Mouse (Mus musculus) embryonic facial prominence, embryonic 13.5 days (tissue): ENCODE results near the gene Agps. TPM values are rescaled to one million over a fixed set of nuclear protein-coding genes. Genes with fewer than 3 reads are reported as not detected.
"Not testable (repeated sequence)": the region's sequence is repeated elsewhere in the genome, so short reads cannot be mapped to it uniquely, and the experiment has no call there.

Experiments
- ATAC-seq: fragments of 200-750 bp; cut with Nextera tagmentation; 2 replicates; pipeline ENCODE4 v1.8.0; 2017; ENCODE audit warnings: low read depth; ENCODE audit not compliant: insufficient number of reproducible peaks, insufficient read depth, low FRiP score, low TSS enrichment
- H3K27ac ChIP-seq: fragments of 300-500 bp; sonication (generic); 2 replicates; pipeline ENCODE4 v1.5.1; 2015; ENCODE audit warnings: moderate library complexity, mild to moderate bottlenecking, inconsistent platforms
- H3K27me3 ChIP-seq: fragments of 300-500 bp; sonication (generic); 2 replicates; pipeline ENCODE4 v1.6.1; 2015; ENCODE audit warnings: mild to moderate bottlenecking, inconsistent platforms
- H3K36me3 ChIP-seq: fragments of 300-500 bp; sonication (generic); 2 replicates; pipeline ENCODE4 v1.6.1; 2015; ENCODE audit warnings: mild to moderate bottlenecking, inconsistent platforms
- H3K4me1 ChIP-seq: fragments of 300-500 bp; sonication (generic); 2 replicates; pipeline ENCODE4 v1.6.1; 2015; ENCODE audit warnings: inconsistent platforms
- H3K4me2 ChIP-seq: fragments of 300-500 bp; sonication (generic); 2 replicates; pipeline ENCODE4 v1.6.1; 2015; ENCODE audit warnings: moderate library complexity, mild to moderate bottlenecking, inconsistent platforms
- H3K4me3 ChIP-seq: fragments of 300-500 bp; sonication (generic); 2 replicates; pipeline ENCODE4 v1.5.1; 2015; ENCODE audit warnings: mild to moderate bottlenecking, inconsistent platforms
- H3K9ac ChIP-seq: fragments of 300-500 bp; sonication (generic); 2 replicates; pipeline ENCODE4 v1.6.1; 2015; ENCODE audit warnings: mild to moderate bottlenecking, inconsistent platforms
- H3K9me3 ChIP-seq: fragments of 300-500 bp; sonication (generic); 2 replicates; pipeline ENCODE4 v1.6.1; 2016; ENCODE audit warnings: inconsistent platforms
- WGBS: fragments of 180-500 bp; shearing (Covaris S2); methylation state at CpG from one replicate; pipeline ENCODE4 v1.1.7; 2015; ENCODE audit warnings: mixed read lengths; 5-methylcytosine and 5-hydroxymethylcytosine counted together
- polyA plus RNA-seq: library from polyadenylated mRNA; unstranded; fragments of >200 nt; fragmentation: Nextera tagmentation; extraction: Ambion mirVana; gene quantifications from 2 replicates; pipeline ENCODE4 v1.2.1, GENCODE M21; 2015

Gene Agps
- polyA plus RNA-seq, 1 experiment from 2014 or later: 30.0 TPM

- H3K27me3 ChIP-seq, H3K27ac ChIP-seq, H3K9me3 ChIP-seq, H3K36me3 ChIP-seq, H3K4me3 ChIP-seq, H3K4me1 ChIP-seq, H3K9ac ChIP-seq, H3K4me2 ChIP-seq, ATAC-seq: not testable (repeated sequence)
- WGBS: 94% methylated on average over 2 of the region's 2 CpGs
Measured at GRCm38 (mm10) chr2:75936685-75937084, 104.7 kb downstream of the Agps start.

GRCm38 (mm10) chr2:75937520-75938116 lies 105.6 kb downstream of the Agps start:
- not testable (repeated sequence) for H3K9me3 ChIP-seq, H3K36me3 ChIP-seq, H3K4me1 ChIP-seq, H3K27me3 ChIP-seq, H3K27ac ChIP-seq
- peak overlapping the region; percentile 66 for H3K4me2 ChIP-seq
- 68% methylated on average over 16 of the region's 17 CpGs for WGBS
- H3K4me3 ChIP-seq: peak overlapping the region; percentile 58
- H3K9ac ChIP-seq: peak overlapping the region; percentile 69
- 0 out of 2 replicates have a peak, but pooled peaks have one; percentile 21 for ATAC-seq

GRCm38 (mm10) chr2:75938117-75939063 lies 106.4 kb downstream of the Agps start, which contains the start of gene Ttc30b:
Gene Ttc30b, minus strand, starts transcription at chr2:75938585.
- peak within 1 kb of the TSS; percentile 58 for H3K4me3 ChIP-seq
- H3K9me3 ChIP-seq: no peaks in the 10 kb centered on the region
- no peaks in the 10 kb centered on the region for H3K36me3 ChIP-seq
- H3K4me1 ChIP-seq: peaks cover 7% of the 10 kb centered on the region; the same call in 1 of the 2 replicates
- peak within 1 kb of the TSS; percentile 66 for H3K4me2 ChIP-seq
- H3K9ac ChIP-seq: peak within 1 kb of the TSS; percentile 69
- WGBS: 3% methylated on average over 42 of the region's 42 CpGs
- H3K27ac ChIP-seq: peak within 1 kb of the TSS; percentile 83
- no peaks in the 10 kb centered on the region for H3K27me3 ChIP-seq
- peak; percentile 84 for ATAC-seq

GRCm38 (mm10) chr2:75950685-75951084 lies 118.7 kb downstream of the Agps start:
- H3K9me3 ChIP-seq: no peaks in the 10 kb centered on the region
- H3K4me1 ChIP-seq: no peaks in the 10 kb centered on the region
- no peak overlapping the region for H3K4me3 ChIP-seq
- H3K4me2 ChIP-seq: no peak overlapping the region
- no peaks in the 10 kb centered on the region for H3K36me3 ChIP-seq
- ATAC-seq: no peak
- no peaks in the 10 kb centered on the region for H3K27me3 ChIP-seq
- WGBS: 78% methylated on average over 8 of the region's 8 CpGs
- no peak overlapping the region for H3K9ac ChIP-seq
- H3K27ac ChIP-seq: no peak overlapping the region

DNA sequence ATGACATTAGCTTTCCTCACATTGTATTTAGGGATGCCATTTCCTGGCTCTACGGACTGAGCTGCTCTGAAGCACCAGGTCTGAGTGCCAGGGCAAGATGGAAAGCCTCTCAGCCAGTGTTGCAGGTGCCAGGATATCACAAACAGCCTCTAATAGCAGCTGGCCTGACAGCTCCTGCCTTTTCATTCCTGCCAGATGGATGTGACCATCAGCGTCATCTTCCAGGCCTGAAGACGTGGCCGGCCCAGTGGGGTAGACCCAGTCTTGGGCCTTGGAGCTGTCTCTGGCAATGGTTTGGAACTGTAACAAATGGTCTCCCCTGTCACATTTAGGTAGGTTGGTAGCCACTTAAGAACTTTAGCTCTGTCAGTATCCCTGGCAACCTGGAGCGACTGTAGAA lies 121.3 kb downstream of the Agps start:
- ATAC-seq: no peak
- no peak overlapping the region for H3K9ac ChIP-seq
- WGBS: 97% methylated on average over 5 of the region's 5 CpGs
- H3K4me1 ChIP-seq: no peaks in the 10 kb centered on the region
- H3K4me2 ChIP-seq: no peak overlapping the region
- H3K27ac ChIP-seq: no peak overlapping the region
- H3K36me3 ChIP-seq: no peaks in the 10 kb centered on the region
- no peaks in the 10 kb centered on the region for H3K9me3 ChIP-seq
- H3K4me3 ChIP-seq: no peak overlapping the region
- no peaks in the 10 kb centered on the region for H3K27me3 ChIP-seq

- Histone ChIP-seq H3K9me3 (no peaks in the 10 kb centered on the region), H3K4me3 (no peak overlapping the region), H3K27me3 (no peaks in the 10 kb centered on the region; the same call in 1 of the 2 replicates), H3K27ac (no peak overlapping the region), H3K4me2 (no peak overlapping the region), H3K36me3 (no peaks in the 10 kb centered on the region), H3K9ac (no peak overlapping the region), H3K4me1 (peaks cover 17% of the 10 kb centered on the region)
- no peak for ATAC-seq
- WGBS: 53% methylated on average over 14 of the region's 14 CpGs
Measured at GRCm38 (mm10) chr2:75955709-75956108, 123.7 kb downstream of the Agps start.

DNA sequence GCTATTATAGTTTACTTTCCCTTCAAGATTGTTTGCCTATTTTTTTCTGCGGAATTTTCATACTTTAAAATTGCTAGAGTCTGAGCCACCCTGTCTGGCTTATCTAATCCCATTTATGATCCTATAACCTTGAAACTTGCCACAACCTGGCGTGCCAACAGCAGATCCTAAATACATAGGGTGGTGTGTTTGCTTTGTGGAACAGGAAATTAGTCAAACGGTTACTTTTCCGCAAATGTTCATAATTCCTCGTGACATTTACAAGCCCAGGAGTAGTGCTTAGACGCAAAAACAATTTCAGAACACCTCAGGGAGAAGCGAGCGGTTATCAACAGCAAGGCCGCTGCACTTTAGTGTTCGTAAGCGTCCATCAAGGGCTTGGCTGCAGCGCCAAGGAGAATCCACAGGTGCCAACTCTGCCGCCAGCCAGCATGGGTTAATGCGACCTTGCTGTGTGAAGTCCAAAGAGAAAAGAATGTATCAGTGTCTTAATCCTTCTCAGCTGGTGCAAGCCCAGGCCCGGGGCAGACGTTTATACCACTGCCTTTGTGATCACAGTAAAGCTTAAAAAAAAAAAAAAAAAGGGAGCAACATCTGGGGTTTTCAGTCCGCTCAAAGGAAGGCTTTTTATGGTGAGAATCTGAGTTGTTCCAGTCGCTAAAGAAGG lies 127.3 kb downstream of the Agps start:
- 24% methylated on average over 18 of the region's 18 CpGs for WGBS
- peak overlapping the region; percentile 32; the same call in 1 of the 2 replicates for H3K9ac ChIP-seq
- no peak overlapping the region for H3K27ac ChIP-seq
- H3K4me2 ChIP-seq: peak overlapping the region; percentile 56
- H3K4me1 ChIP-seq: peaks cover 27% of the 10 kb centered on the region
- peak overlapping the region; percentile 6 for H3K4me3 ChIP-seq
- H3K36me3 ChIP-seq: no peaks in the 10 kb centered on the region
- no peak for ATAC-seq
- H3K9me3 ChIP-seq: no peaks in the 10 kb centered on the region
- H3K27me3 ChIP-seq: no peaks in the 10 kb centered on the region; the same call in 1 of the 2 replicates

GRCm38 (mm10) chr2:75959850-75960365 lies 127.9 kb downstream of the Agps start:
- Histone ChIP-seq H3K4me2 (peak overlapping the region; percentile 56), H3K36me3 (no peaks in the 10 kb centered on the region), H3K27me3 (no peaks in the 10 kb centered on the region; the same call in 1 of the 2 replicates), H3K27ac (peak overlapping the region; percentile 66; the same call in 1 of the 2 replicates), H3K4me1 (peaks cover 33% of the 10 kb centered on the region), H3K9me3 (no peaks in the 10 kb centered on the region), H3K9ac (peak overlapping the region; percentile 32; the same call in 1 of the 2 replicates), H3K4me3 (peak overlapping the region; percentile 6)
- 7% methylated on average over 15 of the region's 15 CpGs for WGBS
- ATAC-seq: no peak

DNA sequence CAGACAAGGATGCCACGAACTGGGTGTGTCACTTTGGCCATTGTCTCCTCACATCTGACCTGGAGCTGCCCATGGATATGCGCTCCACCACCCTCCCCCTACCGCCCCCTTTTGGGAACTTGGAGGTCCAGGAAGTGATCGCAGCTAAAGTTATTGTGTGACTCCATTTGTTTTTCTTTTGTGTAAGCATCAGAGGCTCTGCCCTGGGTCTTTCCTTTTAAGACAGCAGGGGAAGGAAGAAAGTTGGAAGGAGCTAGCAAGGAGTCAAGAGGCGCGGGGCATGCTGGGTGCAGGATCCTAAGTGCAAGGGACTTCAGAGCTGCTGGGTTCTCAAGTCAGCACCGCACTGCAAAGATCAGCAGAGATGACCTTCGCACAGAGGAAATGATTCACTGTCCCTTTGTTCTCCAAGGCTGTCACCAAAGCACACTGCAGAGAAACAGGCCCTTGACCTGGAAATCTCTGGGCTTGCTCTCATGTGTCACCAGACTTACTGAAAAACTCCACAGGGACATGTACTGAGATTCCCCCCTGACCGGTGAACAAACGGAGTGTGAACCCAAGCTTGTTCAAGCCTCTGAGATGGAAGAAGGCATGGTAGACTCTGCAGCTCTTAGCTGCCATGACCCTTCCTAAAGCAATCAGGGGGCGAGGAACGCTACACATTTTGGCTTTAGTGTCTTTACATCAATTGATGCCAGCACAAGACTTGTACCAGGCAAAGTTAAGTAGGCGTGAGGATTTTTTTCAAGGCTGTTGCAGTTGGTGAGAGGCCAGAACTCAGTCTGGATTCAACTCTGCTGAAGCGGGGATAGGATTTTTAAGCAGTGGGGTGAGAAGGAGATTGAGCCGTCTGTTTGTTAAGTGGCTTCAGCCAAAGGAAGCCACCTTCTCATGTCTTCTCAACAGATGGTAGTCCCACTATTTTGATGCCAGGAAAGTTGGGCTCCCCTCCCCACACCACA lies 128.7 kb downstream of the Agps start:
- H3K4me1 ChIP-seq: peaks cover 35% of the 10 kb centered on the region
- no peaks in the 10 kb centered on the region for H3K36me3 ChIP-seq
- WGBS: 57% methylated on average over 15 of the region's 15 CpGs

DNA sequence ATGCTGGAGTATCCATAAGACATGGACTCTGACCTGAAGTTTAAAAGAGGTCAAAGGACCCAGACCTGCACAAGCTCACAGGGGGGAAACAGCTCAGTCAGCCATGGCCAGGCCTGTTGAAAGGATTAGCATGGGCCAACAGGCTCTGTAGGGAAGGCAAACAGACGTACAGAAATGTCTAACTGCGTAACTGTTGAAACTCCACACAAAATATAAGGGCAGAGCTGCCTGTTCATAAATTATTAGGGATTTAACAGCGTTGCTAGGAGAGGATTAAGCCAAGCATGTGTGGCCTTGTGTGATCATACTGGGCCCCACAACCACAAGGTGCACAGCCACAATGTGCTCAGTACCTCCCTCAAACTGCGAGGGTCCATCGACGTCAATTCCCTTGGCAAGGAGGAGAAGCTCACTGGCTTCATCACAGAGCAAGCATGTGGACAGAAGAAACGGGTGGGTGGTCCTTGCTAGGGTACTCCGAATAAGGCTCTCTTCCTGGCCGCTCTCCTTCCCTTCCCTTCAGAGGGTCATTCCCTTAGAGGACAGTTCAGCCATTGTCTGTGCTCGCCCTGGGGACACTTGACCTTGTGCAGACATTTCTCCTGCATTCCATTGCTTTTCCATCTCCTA lies 131.3 kb downstream of the Agps start:
- Histone ChIP-seq H3K27ac (no peak overlapping the region), H3K27me3 (no peaks in the 10 kb centered on the region; the same call in 1 of the 2 replicates), H3K9ac (no peak overlapping the region), H3K4me1 (peaks cover 35% of the 10 kb centered on the region), H3K4me3 (no peak overlapping the region), H3K9me3 (no peaks in the 10 kb centered on the region), H3K4me2 (no peak overlapping the region), H3K36me3 (no peaks in the 10 kb centered on the region)
- 56% methylated on average over 10 of the region's 10 CpGs for WGBS
- ATAC-seq: no peak

More for the DNA sequence above, 128.7 kb downstream of the Agps start:
- ATAC-seq: no peak
- Histone ChIP-seq H3K9ac (no peak overlapping the region), H3K27ac (peak overlapping the region; percentile 66; the same call in 1 of the 2 replicates), H3K4me2 (peak overlapping the region; percentile 56), H3K4me3 (0 out of 2 replicates have a peak overlapping the region, but pooled peaks have one; percentile 6), H3K27me3 (no peaks in the 10 kb centered on the region; the same call in 1 of the 2 replicates), H3K9me3 (no peaks in the 10 kb centered on the region)
